Mouse (Mus musculus) cerebellum, adult 8-10 months (tissue): ENCODE measurements around the gene Gm3095.
"Not testable (repeated sequence)": the region's sequence is repeated elsewhere in the genome, so short reads cannot be mapped to it uniquely, and the experiment has no call there.

ENCODE experiments used
- DNase-seq: peaks from one replicate; pipeline ENCODE4 v3.0.0; 2022

The Gm3095 gene

DNA sequence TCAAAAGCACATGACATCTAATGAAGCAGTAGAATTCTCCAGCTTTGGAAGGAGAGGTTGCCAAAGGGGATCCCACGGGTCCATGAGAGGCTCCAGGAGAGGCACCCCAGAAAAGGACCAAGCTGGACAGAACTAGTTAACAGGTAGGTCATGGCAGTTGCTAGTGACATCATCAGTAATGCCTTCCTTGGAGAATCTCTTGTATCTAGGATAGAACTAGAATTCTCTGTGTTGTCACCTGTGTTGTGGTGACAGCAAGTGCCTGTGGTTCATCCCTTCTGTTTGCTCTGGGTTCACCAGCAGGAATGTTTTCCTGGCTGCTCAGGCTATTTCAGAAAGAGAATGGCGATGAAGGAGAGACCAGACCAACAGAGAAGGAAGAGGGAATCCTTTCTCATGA is at the start of gene Gm3095:
Gene Gm3095 (plus strand): TSS at position 301 of the 400 bp plus-strand sequence.
- DNase-seq: not testable (repeated sequence)

DNA sequence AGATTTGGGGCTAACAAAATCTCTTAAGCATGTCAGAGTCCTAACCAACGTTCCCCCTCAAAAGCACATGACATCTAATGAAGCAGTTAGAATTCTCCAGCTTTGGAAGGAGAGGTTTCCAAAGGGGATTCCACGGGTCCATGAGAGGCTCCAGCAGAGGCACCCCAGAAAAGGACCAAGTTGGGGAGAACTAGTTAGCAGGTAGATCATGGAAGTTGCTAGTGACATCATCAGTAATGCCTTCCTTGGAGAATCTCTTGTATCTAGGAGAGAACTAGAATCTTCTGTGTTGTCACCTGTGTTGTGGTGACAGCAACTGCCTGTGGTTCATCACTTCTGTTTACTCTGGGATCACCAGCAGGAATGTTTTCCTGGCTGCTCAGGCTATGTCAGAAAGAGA is 31.9 kb upstream of the Gm3095 start, which contains the start of gene Gm3029:
Gene Gm3029 (plus strand): TSS at position 301 of the 400 bp plus-strand sequence.
- not testable (repeated sequence) for DNase-seq

DNA sequence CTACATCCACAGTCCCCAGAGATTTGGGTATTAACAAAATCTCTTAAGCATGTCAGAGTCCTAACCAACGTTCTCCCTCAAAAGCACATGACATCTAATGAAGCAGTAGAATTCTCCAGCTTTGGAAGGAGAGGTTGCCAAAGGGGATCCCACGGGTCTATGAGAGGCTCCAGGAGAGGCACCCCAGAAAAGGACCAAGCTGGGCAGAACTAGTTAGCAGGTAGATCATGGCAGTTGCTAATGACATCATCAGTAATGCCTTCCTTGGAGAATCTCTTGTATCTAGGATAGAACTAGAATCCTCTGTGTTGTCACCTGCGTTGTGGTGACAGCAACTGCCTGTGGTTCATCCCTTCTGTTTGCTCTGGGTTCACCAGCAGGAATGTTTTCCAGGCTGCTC is 34.7 kb downstream of the Gm3095 start, which contains the start of gene Gm3099:
Gene Gm3099 (plus strand): TSS at position 301 of the 400 bp plus-strand sequence.
- not testable (repeated sequence) for DNase-seq
